Mouse (Mus musculus): ENCODE results near the gene Trmt44.
A peak's percentile ranks its signal among the peaks of the same experiment; 100 is the strongest.

Gene Trmt44

GRCm38 (mm10) chr5:35539576-35539975 is 35.3 kb downstream of the Trmt44 start:
- DNase-seq, result no peak

- DNase-seq, result no peak
Measured at GRCm38 (mm10) chr5:35538022-35538421, 36.8 kb downstream of the Trmt44 start.

GRCm38 (mm10) chr5:35537474-35537873 is 37.4 kb downstream of the Trmt44 start:
- no peak for DNase-seq

- DNase-seq, result no peak
Measured at GRCm38 (mm10) chr5:35536271-35536670, 38.6 kb downstream of the Trmt44 start.

- DNase-seq, result peak; percentile 24
Measured at GRCm38 (mm10) chr5:35531586-35531985, 43.3 kb downstream of the Trmt44 start.

- peak; percentile 39 for DNase-seq
Measured at GRCm38 (mm10) chr5:35530442-35530841, 44.4 kb downstream of the Trmt44 start.

- no peak for DNase-seq
Measured at GRCm38 (mm10) chr5:35525469-35526123, 49.3 kb downstream of the Trmt44 start, which contains the start of gene Cpz. Gene Cpz, minus strand, starts transcription at chr5:35525698.

- no peak for DNase-seq
Measured at GRCm38 (mm10) chr5:35524381-35524780, 50.5 kb downstream of the Trmt44 start.

- no peak for DNase-seq
Measured at GRCm38 (mm10) chr5:35523735-35524134, 51.1 kb downstream of the Trmt44 start.

- DNase-seq, result no peak
Measured at GRCm38 (mm10) chr5:35516781-35517180, 58.1 kb downstream of the Trmt44 start.

GRCm38 (mm10) chr5:35510589-35510988 is 64.3 kb downstream of the Trmt44 start:
- peak; percentile 30 for DNase-seq
